Mouse (Mus musculus): ENCODE results near the gene Ttc5. TPM values are rescaled to one million over a fixed set of nuclear protein-coding genes. Genes with fewer than 3 reads are reported as not detected.
"Not testable (repeated sequence)": the region's sequence is repeated elsewhere in the genome, so short reads cannot be mapped to it uniquely, and the experiment has no call there.

Ttc5 gene
- polyA plus RNA-seq, 1 experiment from 2014 or later: 42.5 TPM

DNA sequence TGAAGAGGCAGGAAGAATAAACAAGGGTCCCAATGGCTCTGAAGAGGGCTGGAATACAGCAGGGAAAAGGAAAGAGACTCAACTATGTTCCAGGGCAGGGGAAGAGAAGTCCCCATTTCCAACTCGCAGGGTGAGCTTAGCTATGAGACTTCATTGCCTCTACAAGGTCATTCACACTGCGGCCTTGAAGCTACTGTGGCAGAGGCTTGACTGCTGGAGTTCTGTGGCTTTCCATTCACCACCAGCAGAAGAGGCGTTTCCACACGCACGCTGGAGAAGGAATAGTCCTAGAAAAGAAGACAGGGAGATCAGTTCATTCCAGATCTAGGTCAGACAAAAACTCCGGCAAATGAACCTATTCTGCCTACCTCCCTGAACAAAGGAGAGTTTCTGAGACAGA lies 19.6 kb downstream of the Ttc5 start:
- ATAC-seq (replicated peaks; ENCODE audit: insufficient number of reproducible peaks, insufficient read depth, low FRiP score, low read depth): no peak
- no peak overlapping the region for H3K4me3 ChIP-seq
- no peak overlapping the region for H3K9ac ChIP-seq
- H3K9me3 ChIP-seq (replicated peaks): no peaks in the 10 kb centered on the region
- H3K4me2 ChIP-seq: no peak overlapping the region
- H3K4me1 ChIP-seq (replicated peaks): no peaks in the 10 kb centered on the region
- H3K36me3 ChIP-seq: peaks cover 47% of the 10 kb centered on the region
- 87% methylated on average over 6 of the region's 6 CpGs for WGBS
- no peak overlapping the region for H3K27ac ChIP-seq
- H3K27me3 ChIP-seq: no peaks in the 10 kb centered on the region

DNA sequence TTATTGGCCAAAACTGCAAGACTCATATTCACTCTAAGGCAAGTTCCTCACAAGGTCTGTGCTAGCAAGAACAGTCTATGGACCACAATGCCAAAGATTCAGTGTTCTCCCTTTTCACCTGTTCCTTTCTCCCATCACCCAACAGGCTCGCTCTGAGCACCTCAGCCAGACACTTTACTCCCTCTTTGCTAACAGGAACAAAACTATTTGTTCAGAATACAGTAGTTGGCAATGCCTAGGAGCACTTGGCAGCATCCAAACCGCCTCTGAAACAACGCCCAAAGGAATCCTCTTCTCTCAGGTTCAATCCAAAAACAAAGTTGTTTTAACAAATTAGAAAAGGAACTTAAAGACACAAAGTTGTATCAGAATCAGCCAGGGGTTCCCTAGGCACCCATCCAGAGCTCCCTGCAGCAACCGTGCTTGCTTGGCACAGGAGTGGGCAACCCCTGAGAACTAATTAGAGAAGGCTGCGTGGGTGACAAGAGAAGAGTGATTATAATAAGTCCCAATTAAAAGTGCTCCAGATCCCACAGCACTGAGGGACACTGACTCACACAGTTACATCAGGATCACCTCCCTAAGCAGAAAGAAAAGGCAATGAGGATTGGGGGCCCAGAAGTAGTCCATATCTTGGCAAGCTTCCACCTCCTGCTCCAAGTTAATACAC lies 26.8 kb downstream of the Ttc5 start:
- Histone ChIP-seq H3K27ac (no peak overlapping the region), H3K4me1 (replicated peaks) (no peaks in the 10 kb centered on the region), H3K4me2 (no peak overlapping the region), H3K9ac (no peak overlapping the region), H3K4me3 (no peak overlapping the region), H3K9me3 (replicated peaks) (no peaks in the 10 kb centered on the region), H3K27me3 (no peaks in the 10 kb centered on the region), H3K36me3 (0 out of 2 replicates have a peak, but pooled peaks cover 2% of the 10 kb centered on the region)
- no peak for ATAC-seq (replicated peaks; ENCODE audit: insufficient number of reproducible peaks, insufficient read depth, low FRiP score, low read depth)
- 68% methylated on average over 5 of the region's 5 CpGs for WGBS

DNA sequence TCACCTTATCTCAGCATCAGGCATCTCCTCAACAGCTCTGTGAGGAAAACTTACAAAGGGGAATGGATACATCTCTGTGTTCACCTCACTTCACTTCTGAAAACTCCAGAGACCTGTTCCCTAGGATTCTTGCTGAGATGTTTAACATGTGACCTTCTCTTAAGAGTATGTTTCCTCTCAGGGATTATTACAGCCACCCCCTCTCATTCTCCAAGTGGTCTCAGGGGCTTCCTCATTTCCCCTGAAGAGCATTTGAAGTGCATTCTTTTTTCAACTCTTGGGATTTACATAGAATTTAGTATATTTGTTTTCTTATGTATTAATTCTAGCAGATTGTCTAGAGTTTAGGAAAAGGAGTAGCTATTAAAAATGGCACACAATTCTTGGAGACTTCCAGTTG lies 40.3 kb downstream of the Ttc5 start, which contains the start of gene Olfr749:
Gene Olfr749, minus strand, starts transcription at position 101 of the 400 bp plus-strand sequence.
- Histone ChIP-seq H3K27ac (no peak within 1 kb of the TSS), H3K27me3 (no peaks in the 10 kb centered on the region), H3K9ac (no peak within 1 kb of the TSS), H3K4me3 (no peak within 1 kb of the TSS), H3K4me1 (replicated peaks) (no peaks in the 10 kb centered on the region), H3K4me2 (no peak within 1 kb of the TSS), H3K36me3 (no peaks in the 10 kb centered on the region), H3K9me3 (replicated peaks) (no peaks in the 10 kb centered on the region)
- ATAC-seq (replicated peaks; ENCODE audit: insufficient number of reproducible peaks, insufficient read depth, low FRiP score, low read depth): no peak

DNA sequence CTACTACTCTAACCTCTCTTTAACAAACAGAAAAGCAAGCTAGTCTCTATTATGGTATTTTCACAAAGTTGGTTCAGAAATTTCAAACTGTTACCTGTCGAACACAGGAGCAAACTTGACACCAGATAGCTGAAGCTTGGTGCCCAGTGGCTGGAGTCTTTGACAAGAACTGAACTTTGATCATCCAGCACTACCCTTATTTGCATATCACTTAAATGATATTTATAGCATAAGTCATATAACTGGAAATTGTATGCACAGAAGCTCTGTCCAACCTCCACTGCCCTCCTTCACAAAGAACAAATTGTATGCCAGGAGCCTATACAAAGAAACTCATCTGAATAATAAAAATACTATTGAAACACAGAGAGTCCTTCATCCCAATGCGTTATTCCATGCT lies 43.7 kb downstream of the Ttc5 start:
- Histone ChIP-seq H3K27ac (no peak overlapping the region), H3K36me3 (no peaks in the 10 kb centered on the region), H3K9me3 (replicated peaks) (no peaks in the 10 kb centered on the region), H3K9ac (no peak overlapping the region), H3K27me3 (no peaks in the 10 kb centered on the region), H3K4me1 (replicated peaks) (no peaks in the 10 kb centered on the region), H3K4me2 (no peak overlapping the region), H3K4me3 (no peak overlapping the region)
- no peak for ATAC-seq (replicated peaks; ENCODE audit: insufficient number of reproducible peaks, insufficient read depth, low FRiP score, low read depth)
- 51% methylated on average over 2 of the region's 2 CpGs for WGBS

DNA sequence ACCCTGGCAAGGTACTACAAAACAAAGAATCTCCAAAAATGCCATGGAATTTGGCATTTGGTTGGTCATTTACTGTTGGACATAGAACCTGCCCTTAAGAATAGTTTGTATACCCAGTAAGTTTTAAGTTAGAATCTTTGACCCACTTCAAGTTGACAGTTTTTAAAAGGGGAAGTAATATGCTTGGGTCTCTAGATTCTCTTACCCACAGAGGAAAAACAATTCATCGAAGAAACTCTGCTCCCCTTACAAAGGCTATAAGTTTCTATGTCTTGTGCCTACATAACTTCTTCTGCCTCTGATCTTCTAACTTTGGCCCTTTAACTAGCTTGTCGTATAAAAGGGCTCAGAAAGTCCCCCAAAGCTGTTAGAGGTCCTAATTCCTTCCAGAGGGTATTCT lies 45.0 kb downstream of the Ttc5 start:
- Histone ChIP-seq H3K9me3 (replicated peaks) (no peaks in the 10 kb centered on the region), H3K4me2 (no peak overlapping the region), H3K9ac (no peak overlapping the region), H3K27ac (no peak overlapping the region), H3K4me1 (replicated peaks) (no peaks in the 10 kb centered on the region), H3K27me3 (no peaks in the 10 kb centered on the region), H3K4me3 (no peak overlapping the region), H3K36me3 (no peaks in the 10 kb centered on the region)
- no peak for ATAC-seq (replicated peaks; ENCODE audit: insufficient number of reproducible peaks, insufficient read depth, low FRiP score, low read depth)
- 63% methylated on average over 2 of the region's 2 CpGs for WGBS

DNA sequence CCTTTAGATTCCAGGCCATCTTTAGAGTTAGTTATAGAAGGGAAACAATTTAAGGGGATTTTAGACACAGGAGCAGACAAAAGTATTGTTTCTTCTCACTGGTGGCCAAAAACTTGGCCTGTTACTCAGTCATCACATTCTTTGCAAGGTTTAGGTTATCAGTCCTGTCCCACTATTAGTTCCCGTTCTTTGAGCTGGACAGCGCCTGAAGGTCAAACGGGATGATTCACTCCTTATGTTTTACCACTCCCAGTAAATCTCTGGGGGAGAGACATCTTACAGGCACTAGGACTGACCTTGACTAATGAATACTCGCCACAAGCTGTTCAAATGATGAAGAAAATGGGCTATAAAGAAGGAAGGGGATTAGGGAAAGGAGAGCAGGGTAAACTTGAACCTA lies 62.9 kb downstream of the Ttc5 start:
- not testable (repeated sequence) for ATAC-seq (replicated peaks; ENCODE audit: insufficient number of reproducible peaks, insufficient read depth, low FRiP score, low read depth); H3K27ac ChIP-seq
- WGBS: 76% methylated on average over 3 of the region's 4 CpGs

DNA sequence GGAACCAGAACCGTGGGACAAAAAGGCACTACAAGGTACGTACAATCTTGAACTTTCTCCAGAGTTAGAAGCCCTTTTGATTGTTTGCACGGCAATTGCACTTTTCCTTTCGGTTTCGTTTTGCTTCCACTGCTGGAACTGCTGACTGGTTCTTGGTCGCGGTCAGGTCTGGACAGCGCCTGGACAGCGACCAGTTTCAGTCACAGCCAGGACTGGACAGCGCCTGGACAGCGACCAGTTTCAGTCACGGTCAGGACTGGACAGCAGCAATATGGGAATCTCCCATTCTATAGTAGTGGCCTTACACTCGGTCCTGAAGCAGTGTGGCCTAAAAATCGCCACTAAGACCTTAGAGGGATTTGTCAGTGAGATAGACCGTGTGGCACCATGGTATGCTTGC lies 65.4 kb downstream of the Ttc5 start:
- not testable (repeated sequence) for H3K9me3 ChIP-seq (replicated peaks); H3K27ac ChIP-seq; ATAC-seq (replicated peaks; ENCODE audit: insufficient number of reproducible peaks, insufficient read depth, low FRiP score, low read depth); H3K27me3 ChIP-seq; H3K4me1 ChIP-seq (replicated peaks); H3K36me3 ChIP-seq; H3K9ac ChIP-seq; H3K4me2 ChIP-seq; H3K4me3 ChIP-seq
- WGBS: 90% methylated on average over 15 of the region's 15 CpGs

More for the DNA sequence above, 62.9 kb downstream of the Ttc5 start:
- not testable (repeated sequence) for H3K27me3 ChIP-seq; H3K4me1 ChIP-seq (replicated peaks); H3K4me3 ChIP-seq; H3K9ac ChIP-seq; H3K36me3 ChIP-seq; H3K4me2 ChIP-seq; H3K9me3 ChIP-seq (replicated peaks)

Other genes starting within 250 kb of the Ttc5 start
- not detected in 2 replicates for gene Olfr744, start 170.6 kb downstream of the Ttc5 start, polyA plus RNA-seq (2015; fragmentation: Nextera tagmentation; extraction: Ambion mirVana)
- not detected in 2 replicates for gene Olfr745, start 146.1 kb downstream of the Ttc5 start, polyA plus RNA-seq (2015; fragmentation: Nextera tagmentation; extraction: Ambion mirVana)
- gene Olfr746, start 138.4 kb downstream of the Ttc5 start, polyA plus RNA-seq (2015; fragmentation: Nextera tagmentation; extraction: Ambion mirVana): not detected in 2 replicates
- not detected in 2 replicates for gene Olfr747, start 92.3 kb downstream of the Ttc5 start, polyA plus RNA-seq (2015; fragmentation: Nextera tagmentation; extraction: Ambion mirVana)
- not detected in 2 replicates for gene Olfr748, start 78.1 kb downstream of the Ttc5 start, polyA plus RNA-seq (2015; fragmentation: Nextera tagmentation; extraction: Ambion mirVana)
- not detected in 2 replicates for gene Olfr749, start 40.4 kb downstream of the Ttc5 start, polyA plus RNA-seq (2015; fragmentation: Nextera tagmentation; extraction: Ambion mirVana)
- gene Ccnb1ip1, start 22.2 kb upstream of the Ttc5 start, polyA plus RNA-seq (2015; fragmentation: Nextera tagmentation; extraction: Ambion mirVana): not detected in 2 replicates
- 36.5 and 37.5 TPM in 2 replicates for gene Parp2, start 22.3 kb upstream of the Ttc5 start, polyA plus RNA-seq (2015; fragmentation: Nextera tagmentation; extraction: Ambion mirVana)
- gene Tep1, start 85.0 kb upstream of the Ttc5 start, polyA plus RNA-seq (2015; fragmentation: Nextera tagmentation; extraction: Ambion mirVana): 4.8 and 6.7 TPM in 2 replicates
- 0.08 and 0.18 TPM in 2 replicates for gene Klhl33, start 112.0 kb upstream of the Ttc5 start, polyA plus RNA-seq (2015; fragmentation: Nextera tagmentation; extraction: Ambion mirVana)
- 117 and 133 TPM in 2 replicates for gene Osgep, start 139.4 kb upstream of the Ttc5 start, polyA plus RNA-seq (2015; fragmentation: Nextera tagmentation; extraction: Ambion mirVana)
- 107 and 120 TPM in 2 replicates for gene Apex1, start 139.4 kb upstream of the Ttc5 start, polyA plus RNA-seq (2015; fragmentation: Nextera tagmentation; extraction: Ambion mirVana)
- 29.8 and 39.6 TPM in 2 replicates for gene Pip4p1, start 145.3 kb upstream of the Ttc5 start, polyA plus RNA-seq (2015; fragmentation: Nextera tagmentation; extraction: Ambion mirVana)
- gene Pnp, start 145.6 kb upstream of the Ttc5 start, polyA plus RNA-seq (2015; fragmentation: Nextera tagmentation; extraction: Ambion mirVana): 29.6 and 37.3 TPM in 2 replicates
- gene Gm49342, start 159.0 kb upstream of the Ttc5 start, polyA plus RNA-seq (2015; fragmentation: Nextera tagmentation; extraction: Ambion mirVana): not detected in 2 replicates
- gene Pnp2, start 170.5 kb upstream of the Ttc5 start, polyA plus RNA-seq (2015; fragmentation: Nextera tagmentation; extraction: Ambion mirVana): 0.18 and 0.41 TPM in 2 replicates
- 0.36 and 0.42 TPM in 2 replicates for gene Rnase10, start 222.2 kb upstream of the Ttc5 start, polyA plus RNA-seq (2015; fragmentation: Nextera tagmentation; extraction: Ambion mirVana)

Data from heart, embryonic 15.5 days (tissue).